Mouse (Mus musculus): ENCODE data around the gene Mxra8. TPM values are rescaled to one million over a fixed set of nuclear protein-coding genes. Genes with fewer than 3 reads are reported as not detected.

The Mxra8 gene
- total RNA-seq, 2 experiments from 2014 or later: 75.4 to 79.4 TPM

Small RNA genes within 50 kb of the gene (microRNA-seq; reads per million reads assigned to microRNA genes)
- gene Gm27743: 0 reads per million in 2 experiments

Other genes starting within 250 kb of the Mxra8 start
- gene Slc35e2, start 238.3 kb upstream of the Mxra8 start, total RNA-seq (2021): 1 to 10 TPM; 4.6 to 4.7 TPM
- 10 to 100 TPM; 25.9 TPM for gene Cdk11b, start 214.8 kb upstream of the Mxra8 start, total RNA-seq (2021)
- gene Gm10563, start 194.3 kb upstream of the Mxra8 start, total RNA-seq (2021): not detected
- gene Mmp23, start 186.3 kb upstream of the Mxra8 start, total RNA-seq (2021): 10 to 100 TPM in 1 of 2 experiments, 1 to 10 TPM in 1; 8.0 to 11.4 TPM
- gene Mib2, start 170.5 kb upstream of the Mxra8 start, total RNA-seq (2021): 10 to 100 TPM; 11.3 to 13.3 TPM
- 1 to 10 TPM; 2.8 to 3.9 TPM for gene Fndc10, start 145.3 kb upstream of the Mxra8 start, total RNA-seq (2021)
- gene Ssu72, start 134.9 kb upstream of the Mxra8 start, total RNA-seq (2021): 10 to 100 TPM; 42.6 TPM
- under 1 TPM; 0.57 to 0.66 TPM for gene Tmem240, start 104.9 kb upstream of the Mxra8 start, total RNA-seq (2021)
- gene Atad3a, start 78.6 kb upstream of the Mxra8 start, total RNA-seq (2021): 10 to 100 TPM; 23.9 to 26.1 TPM
- gene Vwa1, start 65.0 kb upstream of the Mxra8 start, total RNA-seq (2021): 10 to 100 TPM in 1 of 2 experiments, 1 to 10 TPM in 1; 9.0 to 13.8 TPM
- gene Tmem88b, start 53.8 kb upstream of the Mxra8 start, total RNA-seq (2021): 1 to 10 TPM; 1.3 to 1.4 TPM
- not detected for gene Ankrd65, start 49.2 kb upstream of the Mxra8 start, total RNA-seq (2021)
- 10 to 100 TPM; 45.4 to 48.3 TPM for gene Mrpl20, start 36.8 kb upstream of the Mxra8 start, total RNA-seq (2021)
- gene Ccnl2, start 27.2 kb upstream of the Mxra8 start, total RNA-seq (2021): 10 to 100 TPM; 20.6 to 29.0 TPM
- 10 to 100 TPM; 78.8 to 80.8 TPM for gene Aurkaip1, start 8.4 kb upstream of the Mxra8 start, total RNA-seq (2021)
- gene Dvl1, start 7.7 kb downstream of the Mxra8 start, total RNA-seq (2021): 10 to 100 TPM; 88.6 to 89.4 TPM
- gene Tas1r3, start 23.7 kb downstream of the Mxra8 start, total RNA-seq (2021): under 1 TPM; 0.10 to 0.13 TPM
- gene Cptp, start 29.8 kb downstream of the Mxra8 start, total RNA-seq (2021): 10 to 100 TPM; 16.5 to 17.0 TPM
- 10 to 100 TPM; 15.4 to 15.9 TPM for gene Ints11, start 29.9 kb downstream of the Mxra8 start, total RNA-seq (2021)
- 10 to 100 TPM in 1 of 2 experiments, 1 to 10 TPM in 1; 9.2 to 13.1 TPM for gene Pusl1, start 52.1 kb downstream of the Mxra8 start, total RNA-seq (2021)
- gene Acap3, start 52.1 kb downstream of the Mxra8 start, total RNA-seq (2021): 10 to 100 TPM; 10.1 to 10.3 TPM
- gene Ube2j2, start 104.2 kb downstream of the Mxra8 start, total RNA-seq (2021): 10 to 100 TPM; 46.3 to 51.7 TPM
- gene C1qtnf12, start 122.6 kb downstream of the Mxra8 start, total RNA-seq (2021): 10 to 100 TPM; 13.3 to 19.9 TPM
- 1 to 10 TPM; 2.6 TPM for gene B3galt6, start 153.0 kb downstream of the Mxra8 start, total RNA-seq (2021)
- gene Sdf4, start 153.2 kb downstream of the Mxra8 start, total RNA-seq (2021): 10 to 100 TPM; 77.4 to 78.0 TPM
- gene Tnfrsf4, start 174.2 kb downstream of the Mxra8 start, total RNA-seq (2021): under 1 TPM; 0.64 to 0.82 TPM
- not detected for gene Tnfrsf18, start 186.5 kb downstream of the Mxra8 start, total RNA-seq (2021)
- not detected for gene Ttll10, start 219.7 kb downstream of the Mxra8 start, total RNA-seq (2021)

All from gastrocnemius, postnatal 14 days (tissue).